Mouse (Mus musculus) heart, embryonic 11.5 days (tissue): ENCODE results near the gene Gm20388. TPM values are rescaled to one million over a fixed set of nuclear protein-coding genes. Genes with fewer than 3 reads are reported as not detected.

ENCODE experiments used
- ATAC-seq: fragments of 200-750 bp; cut with Nextera tagmentation; replicated peaks from 2 replicates; pipeline ENCODE4 v1.8.0; 2017; ENCODE audit warnings: moderate library complexity; ENCODE audit not compliant: insufficient number of reproducible peaks, low FRiP score, low TSS enrichment
- H3K27ac ChIP-seq: fragments of 300-500 bp; sonication (generic); 2 replicates; pipeline ENCODE4 v1.5.1; 2014; ENCODE audit warnings: mild to moderate bottlenecking, low read depth, low read length
- H3K27me3 ChIP-seq: fragments of 300-500 bp; sonication (generic); 2 replicates; pipeline ENCODE4 v1.6.1; 2014; ENCODE audit warnings: mild to moderate bottlenecking, low read length, mixed read lengths; ENCODE audit not compliant: control insufficient read depth, insufficient read depth
- H3K36me3 ChIP-seq: fragments of 300-500 bp; sonication (generic); 2 replicates; pipeline ENCODE4 v1.6.1; 2014; ENCODE audit warnings: mild to moderate bottlenecking, low read length, moderate library complexity, mixed read lengths; ENCODE audit not compliant: control insufficient read depth, insufficient read depth
- H3K4me1 ChIP-seq: fragments of 300-500 bp; sonication (generic); 2 replicates; pipeline ENCODE4 v1.6.1; 2014; ENCODE audit warnings: low read length; ENCODE audit not compliant: control insufficient read depth, insufficient read depth
- H3K4me2 ChIP-seq: fragments of 300-500 bp; sonication (generic); 2 replicates; pipeline ENCODE4 v1.6.1; 2014; ENCODE audit warnings: mild to moderate bottlenecking, moderate library complexity
- H3K4me3 ChIP-seq: fragments of 300-500 bp; sonication (generic); 2 replicates; pipeline ENCODE4 v1.5.1; 2014; ENCODE audit warnings: low read depth, low read length
- H3K9ac ChIP-seq: fragments of 300-500 bp; sonication (generic); 2 replicates; pipeline ENCODE4 v1.6.1; 2014; ENCODE audit warnings: mild to moderate bottlenecking, low read depth, low read length, moderate library complexity
- H3K9me3 ChIP-seq: fragments of 300-500 bp; sonication (generic); replicated peaks from 2 replicates; pipeline ENCODE4 v1.6.1; 2016; ENCODE audit warnings: low read length; ENCODE audit not compliant: control insufficient read depth
- WGBS: fragments of 180-500 bp; shearing (Covaris S2); extraction: QIAGEN DNeasy Blood & Tissue Kit; methylation state at CpG from one replicate; pipeline ENCODE4 v1.1.7; 2014; ENCODE audit not compliant: insufficient replicate concordance; 5-methylcytosine and 5-hydroxymethylcytosine counted together
- polyA plus RNA-seq: library from polyadenylated mRNA; unstranded; fragments of >200 nt; fragmentation: Nextera tagmentation; extraction: Ambion mirVana; gene quantifications from 2 replicates; pipeline ENCODE4 v1.2.1, GENCODE M21; 2014

Gene Gm20388
- polyA plus RNA-seq, 1 experiment from 2014 or later, result 6.4 TPM

DNA sequence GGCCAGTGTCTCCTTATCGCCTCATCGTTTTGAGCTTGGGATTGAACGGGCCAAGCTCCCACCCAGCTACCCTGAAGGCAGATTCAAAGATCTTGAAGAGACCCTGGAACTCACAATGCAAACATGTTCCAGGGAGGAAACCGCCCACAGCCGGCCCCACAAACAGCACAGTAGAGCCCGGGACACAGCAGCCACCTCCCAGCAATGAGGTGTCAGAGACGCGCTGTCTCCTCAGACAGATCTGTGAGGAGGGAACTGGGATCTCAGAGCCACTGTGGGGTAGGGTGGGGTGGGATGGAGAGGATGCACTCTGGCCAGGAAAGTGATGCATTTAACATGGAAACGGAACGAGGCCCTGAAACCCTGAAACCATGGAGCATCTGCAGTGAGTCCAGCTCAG, 2207.5 kb downstream of the Gm20388 start:
- H3K9me3 ChIP-seq, result no peaks in the 10 kb centered on the region
- H3K9ac ChIP-seq, result 0 out of 2 replicates have a peak overlapping the region, but pooled peaks have one; percentile 28
- H3K4me2 ChIP-seq, result no peak overlapping the region
- H3K4me1 ChIP-seq, result peaks cover 6% of the 10 kb centered on the region
- H3K27ac ChIP-seq, result no peak overlapping the region
- no peak overlapping the region for H3K4me3 ChIP-seq
- H3K27me3 ChIP-seq, result no peaks in the 10 kb centered on the region
- WGBS, result 52% methylated on average over 10 of the region's 10 CpGs
- no peak for ATAC-seq
- H3K36me3 ChIP-seq, result no peaks in the 10 kb centered on the region

DNA sequence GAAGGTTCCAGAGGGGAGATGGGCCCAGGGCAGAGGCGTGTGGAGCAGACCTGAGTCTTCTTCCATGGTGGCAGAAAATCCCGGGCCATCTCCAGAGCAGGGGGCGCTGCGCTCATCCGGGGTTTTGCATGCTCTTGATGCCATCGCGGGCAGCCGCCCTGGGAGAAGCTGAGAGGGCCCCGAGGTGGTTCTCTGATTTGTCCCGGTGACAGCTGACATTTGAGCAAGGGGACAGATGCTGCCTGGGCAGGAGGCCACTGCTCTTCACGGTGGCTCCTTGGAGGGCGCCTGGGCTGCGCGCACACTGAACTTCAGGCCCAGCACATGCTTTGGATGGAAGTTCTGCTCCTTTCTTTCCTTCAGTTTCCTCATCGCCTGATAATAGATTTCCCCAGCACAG, 2207.9 kb downstream of the Gm20388 start:
- no peak overlapping the region for H3K4me3 ChIP-seq
- no peak for ATAC-seq

DNA sequence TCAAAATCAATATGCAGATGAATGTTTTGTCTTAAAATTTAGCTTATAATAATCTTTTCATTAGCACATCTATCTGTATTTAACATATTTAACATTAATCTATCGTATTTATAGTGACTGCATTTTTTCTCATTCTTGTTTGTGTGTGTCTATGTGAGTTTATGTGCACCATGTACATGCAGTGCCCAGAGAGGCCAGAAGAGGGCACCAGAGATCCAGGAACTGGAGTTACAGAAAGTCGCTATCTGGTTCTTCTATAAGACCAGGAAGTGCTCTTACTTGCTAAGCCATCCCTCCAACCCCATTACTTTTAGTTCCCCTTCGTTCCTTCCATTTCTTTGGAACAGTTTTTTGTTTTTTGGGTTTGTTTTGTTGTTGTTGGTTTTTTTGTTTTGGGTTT, 2213.7 kb downstream of the Gm20388 start:
- H3K4me1 ChIP-seq, result peaks cover 11% of the 10 kb centered on the region
- no peak overlapping the region for H3K9ac ChIP-seq
- H3K9me3 ChIP-seq, result no peaks in the 10 kb centered on the region
- no peak overlapping the region for H3K27ac ChIP-seq
- no peak overlapping the region for H3K4me2 ChIP-seq
- no peaks in the 10 kb centered on the region for H3K36me3 ChIP-seq
- no peak overlapping the region for H3K4me3 ChIP-seq
- no peak for ATAC-seq
- WGBS, result 80% methylated on average over 3 of the region's 3 CpGs
- H3K27me3 ChIP-seq, result peaks cover 5% of the 10 kb centered on the region; the same call in 1 of the 2 replicates

More for the DNA sequence above, 2207.9 kb downstream of the Gm20388 start:
- Histone ChIP-seq H3K27ac (no peak overlapping the region), H3K9ac (no peak overlapping the region), H3K4me2 (no peak overlapping the region), H3K4me1 (peaks cover 6% of the 10 kb centered on the region), H3K9me3 (no peaks in the 10 kb centered on the region), H3K27me3 (no peaks in the 10 kb centered on the region), H3K36me3 (no peaks in the 10 kb centered on the region)
- 65% methylated on average over 15 of the region's 15 CpGs for WGBS

DNA sequence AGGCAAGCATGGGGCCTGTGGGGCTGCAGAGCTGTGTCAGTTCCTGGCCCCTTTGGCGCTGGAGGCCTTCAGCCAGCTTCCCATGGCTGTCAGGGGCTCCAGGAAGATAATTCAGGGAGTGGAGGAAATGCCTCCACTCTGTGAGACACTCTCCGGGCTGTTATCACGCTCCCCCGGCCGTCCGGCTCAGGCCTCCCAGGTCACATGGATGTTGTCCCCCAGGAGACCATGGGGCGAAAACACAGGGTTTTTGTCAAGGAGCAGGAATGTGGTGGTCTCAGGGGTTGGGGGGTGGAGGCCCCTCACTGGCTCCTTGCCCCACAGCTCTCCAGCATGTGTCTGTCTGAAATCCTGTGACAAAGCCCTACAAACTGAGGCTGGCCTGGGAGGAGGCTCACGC, 2216.0 kb downstream of the Gm20388 start:
- WGBS, result 24% methylated on average over 8 of the region's 8 CpGs
- H3K4me1 ChIP-seq, result peaks cover 11% of the 10 kb centered on the region
- 0 out of 2 replicates have a peak overlapping the region, but pooled peaks have one; percentile 8 for H3K9ac ChIP-seq
- no peaks in the 10 kb centered on the region for H3K9me3 ChIP-seq
- no peak; the same call in 1 of the 2 replicates for ATAC-seq
- peaks cover 5% of the 10 kb centered on the region; the same call in 1 of the 2 replicates for H3K27me3 ChIP-seq
- H3K4me3 ChIP-seq, result no peak overlapping the region
- no peak overlapping the region for H3K4me2 ChIP-seq
- peak overlapping the region; percentile 73 for H3K27ac ChIP-seq
- H3K36me3 ChIP-seq, result no peaks in the 10 kb centered on the region

DNA sequence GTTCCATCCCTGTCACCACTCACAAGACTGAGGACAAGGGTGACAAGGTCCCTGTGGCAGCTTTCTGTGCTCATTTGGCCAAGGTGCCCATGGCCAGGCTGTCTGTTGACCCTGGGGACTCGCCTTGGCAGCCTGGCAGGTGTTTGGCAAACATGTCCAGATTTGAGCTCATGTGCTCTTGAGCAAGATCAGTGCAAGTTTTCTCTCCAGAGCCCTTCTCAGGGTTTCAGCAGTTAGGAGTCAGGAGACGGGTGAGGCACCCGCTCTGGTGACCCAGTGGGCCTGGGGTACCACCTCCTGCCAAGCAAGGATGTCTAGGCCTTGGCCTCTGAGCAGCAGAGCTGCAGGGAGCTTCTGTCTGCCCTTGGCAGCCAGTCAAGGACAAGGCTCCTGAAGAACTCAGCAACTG, 2223.5 kb downstream of the Gm20388 start:
- no peaks in the 10 kb centered on the region for H3K9me3 ChIP-seq
- H3K4me2 ChIP-seq, result no peak overlapping the region
- no peaks in the 10 kb centered on the region for H3K36me3 ChIP-seq
- H3K4me1 ChIP-seq, result 0 out of 2 replicates have a peak, but pooled peaks cover 6% of the 10 kb centered on the region
- no peak overlapping the region for H3K27ac ChIP-seq
- H3K9ac ChIP-seq, result 0 out of 2 replicates have a peak overlapping the region, but pooled peaks have one; percentile 4
- WGBS, result 74% methylated on average over 3 of the region's 3 CpGs
- H3K27me3 ChIP-seq, result no peaks in the 10 kb centered on the region
- ATAC-seq, result no peak
- no peak overlapping the region for H3K4me3 ChIP-seq

DNA sequence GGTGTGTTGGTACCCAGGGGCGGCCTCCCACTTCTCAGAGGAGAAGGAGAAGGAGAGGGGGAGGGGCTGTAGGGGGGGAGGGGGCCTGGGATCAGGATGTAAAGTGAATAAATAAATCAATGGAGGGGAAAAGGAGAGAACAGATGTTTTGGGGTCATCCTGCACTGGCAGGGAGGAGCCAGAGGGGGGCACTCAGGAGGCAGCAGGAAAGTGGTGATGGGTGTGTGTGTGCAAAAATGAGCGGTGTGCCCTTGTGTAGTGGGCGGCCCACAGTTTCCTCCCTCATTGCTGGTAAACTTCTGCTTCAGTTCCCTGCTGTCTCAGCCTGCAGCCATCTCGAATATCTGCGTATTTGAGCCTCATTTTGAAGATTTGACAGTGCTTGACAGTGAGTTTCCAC, 2224.9 kb downstream of the Gm20388 start:
- no peaks in the 10 kb centered on the region for H3K9me3 ChIP-seq
- H3K9ac ChIP-seq, result no peak overlapping the region
- peaks cover 11% of the 10 kb centered on the region; the same call in 1 of the 2 replicates for H3K4me1 ChIP-seq
- ATAC-seq, result no peak
- no peak overlapping the region for H3K4me3 ChIP-seq
- H3K4me2 ChIP-seq, result no peak overlapping the region
- no peaks in the 10 kb centered on the region for H3K27me3 ChIP-seq
- no peak overlapping the region for H3K27ac ChIP-seq
- H3K36me3 ChIP-seq, result no peaks in the 10 kb centered on the region
- WGBS, result 67% methylated on average over 5 of the region's 5 CpGs

GRCm38 (mm10) chr8:122139784-122140183, 2229.1 kb downstream of the Gm20388 start:
- Histone ChIP-seq H3K9ac (no peak overlapping the region), H3K27ac (no peak overlapping the region), H3K4me1 (peaks cover 23% of the 10 kb centered on the region), H3K4me2 (no peak overlapping the region), H3K27me3 (no peaks in the 10 kb centered on the region), H3K4me3 (no peak overlapping the region), H3K9me3 (no peaks in the 10 kb centered on the region), H3K36me3 (no peaks in the 10 kb centered on the region)
- 34% methylated on average over 5 of the region's 5 CpGs for WGBS
- 0 out of 2 replicates have a peak, but pooled peaks have one; percentile 57 for ATAC-seq

GRCm38 (mm10) chr8:122140411-122140810, 2229.8 kb downstream of the Gm20388 start:
- H3K27ac ChIP-seq, result no peak overlapping the region
- 69% methylated on average over 4 of the region's 4 CpGs for WGBS

DNA sequence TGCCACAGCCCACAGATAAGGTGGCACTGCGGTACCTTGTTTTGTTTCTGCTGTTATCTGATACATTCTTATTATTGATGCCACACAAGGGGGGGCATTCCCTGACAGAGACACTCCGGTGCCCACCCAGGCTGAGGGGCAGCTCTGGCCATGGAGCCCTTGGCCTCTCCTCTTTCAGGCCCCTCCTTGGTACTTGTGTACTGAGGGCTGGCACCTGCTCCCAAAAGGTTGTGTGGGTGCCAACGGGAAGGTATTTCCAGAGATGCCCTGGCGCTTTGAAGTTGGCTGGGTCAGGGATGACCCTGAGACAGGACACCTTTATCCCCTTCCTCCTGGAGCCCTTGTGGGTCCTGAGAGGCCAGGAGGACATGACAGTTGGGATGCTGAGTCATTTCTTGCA, 2231.8 kb downstream of the Gm20388 start:
- no peak overlapping the region for H3K4me3 ChIP-seq
- WGBS, result 67% methylated on average over 4 of the region's 4 CpGs
- no peak overlapping the region for H3K4me2 ChIP-seq
- peaks cover 30% of the 10 kb centered on the region for H3K4me1 ChIP-seq
- no peak overlapping the region for H3K9ac ChIP-seq
- no peaks in the 10 kb centered on the region for H3K36me3 ChIP-seq
- no peaks in the 10 kb centered on the region for H3K27me3 ChIP-seq
- ATAC-seq, result no peak
- no peak overlapping the region for H3K27ac ChIP-seq
- H3K9me3 ChIP-seq, result no peaks in the 10 kb centered on the region

More at GRCm38 (mm10) chr8:122140411-122140810, 2229.8 kb downstream of the Gm20388 start:
- no peak for ATAC-seq
- Histone ChIP-seq H3K9ac (no peak overlapping the region), H3K4me1 (peaks cover 29% of the 10 kb centered on the region), H3K4me3 (no peak overlapping the region), H3K4me2 (no peak overlapping the region), H3K27me3 (no peaks in the 10 kb centered on the region), H3K36me3 (no peaks in the 10 kb centered on the region), H3K9me3 (no peaks in the 10 kb centered on the region)
